Mouse (Mus musculus) spleen, postnatal 14 days (tissue): ENCODE results near the gene Rffl.
A peak's percentile ranks its signal among the peaks of the same experiment; 100 is the strongest.

Source experiments
- DNase-seq, 2 experiments: peaks; one replicate each; pipeline ENCODE4 v3.0.0; 2021 to 2022; ENCODE audit warnings: low spot score in 2 of 2

Gene Rffl

DNA sequence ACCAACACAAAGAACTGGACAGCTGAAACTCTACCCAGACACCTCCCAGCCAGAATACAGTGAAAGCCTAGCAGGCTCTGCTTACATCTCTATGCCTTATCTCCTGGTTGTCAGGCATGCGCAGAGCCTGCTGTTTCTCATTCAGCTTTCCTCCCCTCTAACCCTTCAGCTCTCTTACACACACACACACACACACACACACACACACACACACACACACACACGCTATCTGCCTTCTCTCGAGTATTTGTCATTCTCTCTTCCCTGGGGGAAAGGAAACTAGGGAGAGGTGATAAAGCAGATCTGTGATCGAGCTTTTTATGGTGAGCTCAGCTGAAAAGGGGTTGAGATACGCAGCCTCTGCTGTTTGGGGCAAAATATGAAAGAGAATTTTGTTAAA lies 3.9 kb upstream of the Rffl start:
- DNase-seq: no peak

DNA sequence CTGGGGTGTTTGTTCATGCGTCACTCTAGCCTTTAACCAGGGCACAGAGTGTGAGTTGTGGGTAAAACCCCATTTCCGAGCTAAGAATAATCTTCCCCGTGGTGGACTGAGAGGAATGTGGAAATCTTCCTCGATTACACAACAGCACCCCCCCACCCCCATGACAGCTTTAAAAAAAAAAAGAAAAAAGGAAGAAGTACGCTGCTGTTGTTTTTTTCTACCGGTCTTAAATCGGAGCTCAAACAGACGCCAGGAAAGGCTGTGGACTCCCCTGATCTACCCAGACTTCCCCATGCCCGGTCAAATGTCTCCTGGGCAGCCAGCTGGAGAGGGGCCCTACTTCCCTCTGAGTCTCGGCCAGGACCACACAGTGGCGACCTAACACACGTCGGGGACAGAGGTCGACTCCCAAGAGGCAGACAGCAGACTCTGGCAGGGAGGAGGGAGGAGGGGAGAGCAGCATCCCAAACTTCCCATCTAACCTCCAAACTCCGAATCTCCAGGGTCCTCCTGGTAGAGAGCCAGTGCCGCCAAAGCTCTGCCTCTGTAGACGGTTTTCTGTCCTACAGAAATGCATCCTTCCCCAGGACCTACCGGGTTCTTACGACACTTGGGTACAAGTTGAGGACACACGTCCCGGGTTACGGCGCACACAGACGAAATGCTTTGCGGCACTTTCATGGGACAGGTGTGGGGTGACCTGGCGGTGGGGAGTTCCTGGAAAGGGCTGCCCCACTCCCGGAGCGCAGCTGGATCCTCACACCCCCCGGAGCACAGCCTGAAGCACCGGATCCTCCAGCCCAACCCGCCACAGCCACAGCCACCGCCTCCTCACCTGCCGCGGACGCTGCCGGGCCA lies 608 bp downstream of the Rffl start:
- peak; percentile 30 to 53 for DNase-seq

DNA sequence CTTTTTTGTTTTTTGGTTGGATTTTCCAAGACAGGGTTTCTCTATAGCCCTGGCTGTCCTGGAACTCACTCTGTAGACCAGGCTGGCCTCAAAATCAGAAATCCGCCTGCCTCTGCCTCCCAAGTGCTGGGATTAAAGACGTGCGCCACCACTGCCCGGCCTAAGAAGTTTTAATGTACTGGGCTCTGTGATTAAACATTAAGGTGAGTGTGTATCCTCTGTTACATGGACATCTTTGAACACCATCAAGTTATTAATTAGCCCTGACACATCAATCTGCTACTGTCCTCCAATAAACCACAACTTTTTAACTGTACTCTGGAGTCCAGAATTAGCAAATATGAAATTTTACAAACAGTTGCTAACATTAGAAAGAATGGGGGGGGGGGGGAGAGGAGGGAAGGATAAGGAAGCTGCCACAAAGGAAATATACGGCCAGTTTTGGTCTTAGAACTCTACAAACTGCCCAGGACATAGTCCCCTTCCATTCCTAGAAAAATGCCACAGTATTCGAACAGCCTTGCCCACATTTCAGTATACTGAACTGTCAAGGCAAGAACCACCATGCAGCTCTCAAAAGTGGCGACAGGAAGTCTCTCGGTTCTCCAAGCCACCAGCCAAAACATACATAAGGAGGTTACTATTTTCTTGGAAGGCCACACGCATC lies 1.4 kb downstream of the Rffl start:
- no peak for DNase-seq

DNA sequence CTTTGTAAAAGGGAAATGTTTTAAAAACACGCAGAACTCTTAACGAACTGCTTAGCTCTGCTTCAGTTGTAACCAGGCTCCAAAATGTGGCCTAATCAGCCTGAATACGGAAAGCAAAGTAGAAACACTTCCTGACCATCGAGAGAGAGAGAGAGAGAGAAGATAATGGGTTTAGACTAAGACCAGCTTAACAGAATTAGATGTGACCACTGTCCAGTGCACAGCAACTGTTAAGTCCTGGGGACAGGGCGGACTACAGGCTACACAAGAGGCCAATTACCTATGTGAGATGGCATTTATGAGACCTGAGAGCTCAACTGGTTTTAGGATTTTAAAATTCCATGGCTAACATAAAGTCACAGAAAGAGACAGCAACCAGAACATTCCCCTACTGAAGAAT lies 3.1 kb downstream of the Rffl start:
- DNase-seq: no peak

DNA sequence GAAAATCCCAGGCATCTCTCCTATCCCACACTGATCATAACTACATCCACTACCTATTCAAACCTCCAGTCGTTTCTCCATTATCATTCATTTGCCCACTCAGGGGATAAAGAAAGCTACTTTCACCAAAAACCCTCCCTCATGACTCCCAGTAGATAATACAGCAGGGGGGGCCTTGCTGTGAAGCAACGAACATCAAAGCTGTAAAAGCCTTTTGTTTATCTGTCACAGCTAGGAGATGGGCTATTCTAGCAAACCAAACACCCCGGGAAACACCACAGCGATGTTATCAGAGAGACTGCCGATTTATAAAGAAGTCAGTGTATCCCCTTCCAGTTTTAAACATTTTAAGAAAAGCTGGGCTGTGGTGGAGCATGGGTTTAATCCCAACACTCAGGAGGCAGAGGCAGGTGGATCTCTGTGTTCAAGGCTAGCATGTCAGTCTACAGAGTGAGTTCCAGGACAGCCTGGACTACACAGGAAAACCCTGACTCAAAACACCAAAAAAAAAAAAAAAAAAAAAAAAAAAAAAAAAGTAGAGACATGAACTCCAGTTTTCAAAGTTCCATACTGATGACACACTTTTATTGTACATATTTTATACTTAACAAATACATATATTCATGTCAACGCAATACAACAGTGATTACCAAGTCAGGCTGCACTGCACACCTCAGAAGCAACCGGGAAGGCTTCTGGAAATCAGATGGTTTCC lies 4.0 kb downstream of the Rffl start:
- no peak for DNase-seq

DNA sequence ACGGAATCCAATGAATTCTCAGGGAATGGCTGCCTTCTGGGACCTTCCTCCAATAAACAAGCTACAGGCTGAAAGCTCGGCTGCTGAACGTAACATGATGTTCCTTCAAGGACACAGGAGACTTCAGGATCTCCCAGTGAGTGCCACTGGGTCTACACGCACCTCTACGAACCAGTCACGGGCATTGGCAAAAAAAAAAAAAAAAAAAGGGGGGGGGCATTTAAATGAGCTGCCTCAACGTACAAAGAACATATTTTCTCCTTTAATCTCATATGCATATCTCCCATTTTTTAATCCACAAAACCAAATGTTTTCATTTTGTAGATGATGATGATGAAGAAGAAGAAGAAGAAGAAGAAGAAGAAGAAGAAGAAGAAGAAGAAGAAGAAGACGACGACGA lies 5.1 kb downstream of the Rffl start:
- DNase-seq: no peak

DNA sequence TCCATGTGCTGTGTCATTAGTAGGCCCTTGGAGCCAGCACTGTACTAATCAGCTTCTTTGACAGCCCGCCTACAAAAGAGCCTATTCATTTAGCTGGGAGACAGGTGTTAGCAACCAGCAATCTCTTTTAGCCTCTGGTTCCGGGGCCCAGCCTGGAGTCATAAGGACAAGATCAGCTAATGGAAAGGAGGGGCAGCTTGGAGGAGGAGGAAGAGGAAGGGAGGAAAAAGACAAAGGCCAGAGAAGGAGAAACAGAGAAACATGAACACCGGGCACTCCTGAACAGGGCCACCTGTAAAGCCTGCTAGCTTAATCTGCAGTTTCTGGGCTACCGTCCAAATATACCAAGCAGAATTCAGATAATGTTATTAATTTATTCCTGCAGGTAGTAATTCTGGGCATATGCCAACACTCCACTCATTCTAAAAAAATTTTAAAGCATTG lies 7.5 kb downstream of the Rffl start:
- no peak for DNase-seq

DNA sequence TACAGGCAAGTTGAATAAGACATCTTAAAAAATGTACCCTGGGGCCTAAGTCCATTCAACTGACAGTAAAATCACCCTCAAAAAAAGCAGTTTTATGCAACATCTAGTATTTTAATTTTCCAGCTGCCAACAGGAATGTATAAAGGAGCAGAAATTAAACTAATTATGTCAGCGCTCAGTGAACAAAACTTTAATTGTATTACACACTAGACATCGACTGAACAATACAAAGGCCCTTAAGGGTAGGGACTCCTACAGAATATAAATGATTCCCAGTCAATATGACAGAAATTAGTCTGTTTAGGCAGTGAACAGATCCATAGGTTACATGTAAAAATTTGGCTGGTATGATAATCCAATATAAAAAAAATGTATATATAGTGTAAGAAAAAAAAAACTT lies 8.0 kb downstream of the Rffl start:
- DNase-seq: no peak

DNA sequence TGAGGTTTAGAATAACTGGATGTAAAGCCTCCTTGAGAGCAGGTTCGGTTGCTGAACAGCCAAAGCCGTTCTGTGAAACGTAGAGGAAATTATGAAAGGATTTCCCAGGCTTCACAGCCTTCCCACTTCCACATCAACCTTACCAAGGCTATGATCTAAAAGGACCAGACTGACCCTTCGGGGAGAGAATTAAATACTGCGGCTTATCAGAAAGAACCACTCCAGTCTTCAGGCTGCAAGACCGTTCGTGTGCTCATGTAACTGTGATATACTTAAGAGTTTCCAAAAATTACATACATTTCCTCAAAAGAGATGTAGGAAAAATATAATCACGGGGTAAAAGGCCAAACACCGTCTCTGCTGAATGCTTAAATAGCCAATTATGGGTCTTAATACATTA lies 8.4 kb downstream of the Rffl start:
- no peak for DNase-seq

DNA sequence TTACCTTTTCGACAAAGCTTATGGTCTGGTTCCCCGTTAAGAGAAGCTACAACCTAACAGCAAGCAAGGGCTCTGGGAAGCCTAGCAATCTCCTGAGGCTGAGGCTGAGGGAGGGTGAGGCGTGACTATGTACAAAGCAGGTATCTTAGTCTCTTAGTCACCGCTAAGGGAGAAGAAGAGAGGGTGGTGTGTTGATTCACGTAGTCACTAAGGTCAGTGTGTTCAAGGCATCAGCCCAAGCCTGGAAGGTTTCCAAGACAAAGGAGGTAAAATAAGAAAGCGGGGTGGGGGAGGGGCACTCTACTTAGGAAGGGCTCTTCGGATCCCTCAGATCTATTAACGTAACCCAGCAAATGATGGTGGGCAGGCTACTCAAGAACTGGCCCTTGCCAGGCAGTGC lies 9.5 kb downstream of the Rffl start:
- DNase-seq: no peak

DNA sequence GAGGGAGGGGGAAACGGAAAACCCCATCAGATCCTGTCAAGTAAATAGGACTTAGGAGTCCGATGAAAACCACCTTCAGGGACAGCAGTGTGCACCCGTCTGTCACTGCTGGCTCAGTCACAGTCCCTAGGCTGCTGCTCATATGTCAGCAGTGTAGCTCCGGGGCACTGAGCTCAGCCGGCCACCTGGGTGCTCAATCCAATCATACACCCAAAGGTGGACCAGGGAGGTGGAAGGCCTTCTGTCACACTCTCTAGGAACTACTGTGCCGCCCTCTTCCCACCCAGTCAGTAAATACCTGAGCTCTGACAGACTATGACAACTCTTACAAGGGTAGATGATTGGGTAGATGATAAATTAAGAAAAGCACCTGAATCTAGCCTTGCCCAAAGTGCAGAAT lies 10.3 kb downstream of the Rffl start:
- DNase-seq: no peak

DNA sequence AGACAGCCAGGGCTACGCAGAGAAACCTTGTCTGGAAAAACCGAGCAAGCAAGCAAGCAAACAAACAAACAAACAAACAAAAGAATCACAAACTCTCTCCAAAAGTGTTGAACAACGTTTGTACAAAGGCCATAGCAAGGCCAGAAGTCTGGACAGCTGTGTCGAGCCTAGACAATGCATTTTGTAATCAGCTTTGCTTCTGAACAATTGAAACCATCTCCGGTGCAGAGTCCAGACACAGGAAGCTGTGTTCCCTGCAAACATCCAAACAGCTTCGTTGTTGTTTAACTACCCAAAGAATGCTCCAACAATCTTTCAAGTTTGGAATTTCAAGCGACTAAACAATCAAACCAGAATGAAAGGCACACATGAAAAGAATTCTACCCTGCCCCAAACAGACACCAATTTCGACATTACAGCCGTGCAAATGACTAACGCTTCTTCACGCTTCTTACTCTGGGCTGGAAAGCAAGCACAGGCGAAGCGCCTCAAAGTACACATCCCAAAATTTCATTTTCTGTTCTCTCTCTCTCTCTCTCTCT lies 13.6 kb downstream of the Rffl start:
- DNase-seq: no peak

DNA sequence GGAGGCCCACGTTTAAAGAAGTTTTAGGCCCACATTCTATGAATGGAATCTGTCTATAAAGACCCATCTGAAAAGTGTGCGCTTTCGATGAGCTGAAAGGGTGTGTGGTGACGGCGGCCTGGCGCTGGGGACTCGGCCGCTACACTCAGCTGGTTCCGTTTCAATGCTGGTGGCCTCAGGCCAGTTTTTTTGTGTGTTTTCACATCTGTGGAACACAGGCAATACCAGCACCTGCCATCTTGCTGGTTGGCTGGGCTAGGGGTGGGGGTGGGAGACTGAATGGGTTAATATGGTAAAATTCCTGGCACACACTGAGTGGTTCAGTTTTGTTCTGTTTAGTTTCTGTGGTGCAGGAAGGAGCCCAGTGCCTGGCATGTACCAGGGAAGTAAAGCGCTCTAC lies 15.0 kb downstream of the Rffl start:
- DNase-seq: no peak

DNA sequence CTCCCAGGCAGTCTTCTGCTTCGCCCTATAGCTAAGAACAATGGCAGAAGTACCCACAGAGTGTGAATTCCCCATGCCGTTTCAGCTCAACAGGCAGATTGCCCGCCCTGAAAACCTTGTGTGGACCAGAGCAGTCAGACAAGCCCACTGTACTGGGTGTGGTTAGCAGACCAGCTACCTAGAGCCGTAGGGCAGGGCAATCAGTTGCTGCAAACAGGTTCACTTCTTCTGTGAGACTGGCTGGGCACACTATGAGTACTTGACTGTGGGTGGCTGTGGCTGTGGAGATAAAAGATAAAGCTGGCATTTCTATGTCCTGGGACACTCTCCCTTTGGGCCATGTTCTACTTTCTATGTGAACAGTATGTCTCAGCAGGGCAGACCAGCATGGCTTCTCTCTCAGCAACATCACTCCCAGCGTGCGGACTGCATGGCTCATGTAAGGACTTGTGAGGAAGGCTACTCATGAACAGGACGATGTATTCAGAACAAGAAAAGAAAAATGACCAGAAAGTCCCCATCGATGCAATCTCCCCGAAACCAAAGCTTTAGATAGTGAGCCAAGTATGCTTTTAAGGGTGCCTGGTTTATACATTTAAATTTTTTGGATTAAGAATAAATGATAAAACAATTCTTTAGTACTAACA lies 15.6 kb downstream of the Rffl start:
- DNase-seq: peak in 1 of 2 experiments; percentile 18

DNA sequence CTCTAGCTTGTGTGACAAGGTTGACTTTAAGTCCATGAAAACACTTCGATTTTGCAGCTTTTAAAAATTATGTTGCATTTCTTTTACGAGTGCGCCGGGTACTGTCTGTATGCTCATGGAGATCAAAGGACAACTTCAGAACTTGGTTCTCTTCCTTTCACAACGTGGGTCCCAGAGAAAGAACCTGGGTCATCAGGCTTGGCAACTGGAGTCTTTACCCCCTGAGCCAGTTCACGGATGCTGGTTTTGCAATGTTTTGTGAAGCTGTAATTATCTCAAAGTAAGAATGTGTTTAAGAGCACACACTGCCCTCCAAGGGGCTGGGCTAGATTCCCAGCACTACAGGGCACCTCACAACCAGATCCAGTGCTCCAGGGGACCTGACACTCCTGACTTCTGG lies 16.9 kb downstream of the Rffl start:
- DNase-seq: no peak

DNA sequence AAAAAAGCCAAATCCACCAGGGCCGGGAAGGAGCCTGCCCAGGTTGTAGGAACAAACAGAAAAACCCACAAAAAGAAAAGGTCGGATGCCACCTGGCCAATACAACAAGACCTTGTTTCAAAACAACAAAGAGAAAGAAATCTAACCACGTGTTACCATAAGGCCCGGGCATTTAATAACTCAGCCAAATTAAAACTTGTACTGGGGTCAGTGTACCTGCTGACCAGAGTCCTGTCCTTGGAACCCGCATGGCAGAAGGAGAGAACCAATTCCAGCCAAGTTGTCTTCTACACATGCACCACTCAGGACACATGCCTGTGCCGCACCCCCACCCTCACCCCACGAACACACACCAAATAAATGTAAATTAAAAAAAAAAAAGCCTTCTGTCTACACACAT lies 18.1 kb downstream of the Rffl start:
- DNase-seq: no peak

DNA sequence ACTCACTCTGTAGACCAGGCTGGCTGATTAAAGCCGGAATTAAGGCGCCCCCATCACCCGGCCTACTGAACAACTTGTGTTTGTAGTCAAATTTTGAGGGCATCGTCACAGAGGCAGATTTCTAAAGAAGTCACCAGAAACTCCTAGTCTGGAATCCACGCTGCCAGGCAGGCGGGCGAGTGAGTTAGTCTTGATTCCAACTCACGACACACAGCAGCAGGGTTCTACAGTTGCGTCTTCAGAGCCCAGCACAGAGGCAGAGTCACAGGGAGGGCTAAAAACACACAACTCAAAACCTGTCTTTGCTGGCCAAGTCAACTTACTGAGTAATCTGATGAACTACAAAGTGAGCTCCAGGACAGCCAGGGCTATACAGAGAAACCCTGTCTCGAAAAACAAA lies 18.5 kb downstream of the Rffl start:
- no peak for DNase-seq

DNA sequence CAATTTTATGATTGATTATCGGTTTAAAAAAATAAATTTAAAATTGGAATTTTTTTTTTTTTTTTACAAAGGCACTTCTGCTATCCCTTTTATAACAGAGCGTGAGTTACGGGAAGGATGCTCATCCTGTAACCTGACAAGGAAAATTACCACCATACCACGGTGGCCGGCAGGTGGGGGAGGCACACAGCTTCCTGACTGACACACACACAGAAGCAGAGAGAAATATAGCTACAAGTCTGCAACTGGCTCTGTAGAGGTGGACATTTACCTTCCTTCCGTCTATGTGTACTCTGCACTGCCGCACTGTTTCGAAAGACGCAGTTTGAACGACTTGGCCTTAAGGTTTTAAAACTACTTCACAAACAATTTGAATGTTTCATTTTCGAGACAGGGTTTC lies 18.9 kb downstream of the Rffl start:
- DNase-seq: no peak

DNA sequence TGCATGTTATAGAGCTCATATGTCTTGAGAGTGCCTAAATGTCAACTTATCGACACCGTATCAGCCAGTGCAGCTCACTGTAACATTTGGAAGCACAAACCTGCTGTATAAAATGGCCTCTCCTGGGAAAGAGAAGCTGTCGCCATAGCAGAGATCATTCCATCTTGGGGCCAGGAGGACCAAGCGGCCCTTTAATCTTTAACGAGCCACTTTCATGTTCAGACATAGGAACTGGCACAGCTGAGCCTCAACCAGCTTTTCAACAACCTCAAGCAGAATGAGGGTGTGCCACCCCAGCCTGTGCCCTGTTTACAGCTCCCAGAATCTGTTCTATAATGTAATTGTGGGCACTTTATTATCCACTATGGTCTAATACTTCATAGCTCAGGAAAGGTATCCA lies 20.8 kb downstream of the Rffl start:
- no peak for DNase-seq

DNA sequence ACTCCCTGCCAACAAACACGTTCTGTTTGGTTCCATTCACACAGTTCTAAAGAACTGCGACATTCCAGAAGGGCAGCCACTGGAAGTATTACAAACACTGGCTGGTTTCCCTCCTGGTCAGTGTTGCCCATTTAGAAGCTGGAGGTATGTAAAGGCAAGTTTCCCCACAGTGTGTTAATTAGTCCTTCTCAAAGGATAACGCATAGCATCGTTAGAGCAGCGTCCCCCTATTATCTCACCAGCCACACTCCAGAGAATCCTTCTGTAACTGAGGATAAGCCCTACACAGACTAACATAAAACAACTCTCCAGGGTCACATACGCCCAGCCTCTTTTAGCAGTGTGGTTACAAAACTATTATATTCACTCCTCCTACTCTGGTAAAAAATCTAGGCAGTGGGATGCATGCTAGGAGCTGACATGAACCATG lies 23.4 kb downstream of the Rffl start:
- DNase-seq: peak in 1 of 2 experiments; percentile 39

DNA sequence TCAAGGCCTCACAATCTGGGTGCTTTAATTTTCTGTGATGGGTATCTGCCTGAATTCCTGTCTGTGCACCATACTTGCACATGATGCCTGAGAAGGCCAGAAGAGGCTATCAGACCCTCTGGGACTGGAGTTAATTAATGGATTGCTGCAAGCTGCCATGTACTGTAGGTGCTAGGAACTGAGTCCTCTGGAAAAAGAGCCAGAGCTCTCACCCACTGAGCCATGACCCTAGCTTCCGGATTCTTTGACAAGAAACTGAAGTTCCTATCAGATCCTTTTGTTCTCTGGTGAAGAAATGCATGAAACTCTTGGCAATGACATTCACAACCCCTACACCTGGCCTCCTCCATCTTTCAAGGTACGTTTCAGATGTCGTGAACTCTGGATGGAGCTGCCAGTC lies 24.1 kb downstream of the Rffl start:
- no peak for DNase-seq

DNA sequence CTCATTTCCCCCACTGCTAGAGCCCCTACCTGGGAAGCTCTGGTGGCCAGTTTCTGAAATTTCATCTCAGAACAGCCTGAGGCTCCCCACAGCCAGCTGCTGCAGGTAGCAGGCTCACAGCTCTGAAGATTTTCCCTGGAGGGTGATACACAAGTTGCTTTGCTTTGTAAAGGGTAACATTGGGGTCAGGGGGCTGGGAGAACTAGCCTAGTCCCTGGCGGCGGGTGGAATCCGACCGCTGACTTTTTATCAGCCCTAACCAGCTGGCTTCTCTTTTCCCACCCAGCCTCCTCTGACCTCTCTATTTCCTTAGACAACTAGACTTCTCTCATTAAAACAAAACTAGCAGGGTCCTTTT lies 25.0 kb downstream of the Rffl start:
- peak; percentile 24 to 50 for DNase-seq
